Mouse (Mus musculus): Measurements from ENCODE around the gene Chrdl2.
"Not testable (repeated sequence)": the region's sequence is repeated elsewhere in the genome, so short reads cannot be mapped to it uniquely, and the experiment has no call there.

Chrdl2 gene

GRCm38 (mm10) chr7:100005790-100006189 is at the start of gene Chrdl2:
TSS of gene Chrdl2 (plus strand) at chr7:100006172.
- DNase-seq (ENCODE audit: low spot score in 2 of 2): peak in 1 of 2 experiments; percentile 23

- DNase-seq (ENCODE audit: low spot score in 2 of 2): no peak
Measured at GRCm38 (mm10) chr7:99957226-99957965, 48.6 kb upstream of the Chrdl2 start.

- DNase-seq (ENCODE audit: low spot score in 2 of 2): not testable (repeated sequence)
Measured at GRCm38 (mm10) chr7:99960571-99960970, 45.4 kb upstream of the Chrdl2 start.

- no peak for DNase-seq (ENCODE audit: low spot score in 2 of 2)
Measured at GRCm38 (mm10) chr7:99961518-99961917, 44.5 kb upstream of the Chrdl2 start.

GRCm38 (mm10) chr7:99962536-99963236 is 43.3 kb upstream of the Chrdl2 start:
- no peak for DNase-seq (ENCODE audit: low spot score in 2 of 2)

- DNase-seq (ENCODE audit: low spot score in 2 of 2): no peak
Measured at GRCm38 (mm10) chr7:99963237-99963860, 42.6 kb upstream of the Chrdl2 start.

GRCm38 (mm10) chr7:99965020-99965841 is 40.7 kb upstream of the Chrdl2 start:
- no peak for DNase-seq (ENCODE audit: low spot score in 2 of 2)

- DNase-seq (ENCODE audit: low spot score in 2 of 2): no peak
Measured at GRCm38 (mm10) chr7:99966011-99966721, 39.8 kb upstream of the Chrdl2 start.

GRCm38 (mm10) chr7:99969151-99969550 is 36.8 kb upstream of the Chrdl2 start:
- no peak for DNase-seq (ENCODE audit: low spot score in 2 of 2)

- DNase-seq (ENCODE audit: low spot score in 2 of 2): no peak
Measured at GRCm38 (mm10) chr7:99971926-99972325, 34.0 kb upstream of the Chrdl2 start.

GRCm38 (mm10) chr7:99972912-99973311 is 33.1 kb upstream of the Chrdl2 start:
- DNase-seq (ENCODE audit: low spot score in 2 of 2): not testable (repeated sequence)

- DNase-seq (ENCODE audit: low spot score in 2 of 2): no peak
Measured at GRCm38 (mm10) chr7:99974208-99974970, 31.6 kb upstream of the Chrdl2 start.

GRCm38 (mm10) chr7:99975819-99976575 is 30.0 kb upstream of the Chrdl2 start:
- no peak for DNase-seq (ENCODE audit: low spot score in 2 of 2)

- no peak for DNase-seq (ENCODE audit: low spot score in 2 of 2)
Measured at GRCm38 (mm10) chr7:99978041-99978440, 27.9 kb upstream of the Chrdl2 start.

GRCm38 (mm10) chr7:99979081-99979480 is 26.9 kb upstream of the Chrdl2 start:
- DNase-seq (ENCODE audit: low spot score in 2 of 2): no peak

GRCm38 (mm10) chr7:99979546-99980131 is 26.3 kb upstream of the Chrdl2 start:
- DNase-seq (ENCODE audit: low spot score in 2 of 2): peak in 1 of 2 experiments; percentile 32

GRCm38 (mm10) chr7:99980132-99980591 is 25.8 kb upstream of the Chrdl2 start, which contains the start of gene Rnf169:
TSS of gene Rnf169 (minus strand) at chr7:99980448.
- peak; percentile 85 to 91 for DNase-seq (ENCODE audit: low spot score in 2 of 2)

- no peak for DNase-seq (ENCODE audit: low spot score in 2 of 2)
Measured at GRCm38 (mm10) chr7:99981311-99981710, 24.7 kb upstream of the Chrdl2 start.

All from urinary bladder, postnatal 36 days (tissue).